Mouse (Mus musculus) CD4-positive naive resting alpha-beta T cell, adult 57 days (primary cell): ENCODE measurements around the gene Gna12. TPM values are rescaled to one million over a fixed set of nuclear protein-coding genes. Genes with fewer than 3 reads are reported as not detected.

Source experiments
- total RNA-seq: library from RNA; stranded (reverse); gene quantifications from one replicate; pipeline ENCODE4 v1.2.4, GENCODE M21; 2023

The Gna12 gene
- 18.4 TPM for total RNA-seq

DNA sequence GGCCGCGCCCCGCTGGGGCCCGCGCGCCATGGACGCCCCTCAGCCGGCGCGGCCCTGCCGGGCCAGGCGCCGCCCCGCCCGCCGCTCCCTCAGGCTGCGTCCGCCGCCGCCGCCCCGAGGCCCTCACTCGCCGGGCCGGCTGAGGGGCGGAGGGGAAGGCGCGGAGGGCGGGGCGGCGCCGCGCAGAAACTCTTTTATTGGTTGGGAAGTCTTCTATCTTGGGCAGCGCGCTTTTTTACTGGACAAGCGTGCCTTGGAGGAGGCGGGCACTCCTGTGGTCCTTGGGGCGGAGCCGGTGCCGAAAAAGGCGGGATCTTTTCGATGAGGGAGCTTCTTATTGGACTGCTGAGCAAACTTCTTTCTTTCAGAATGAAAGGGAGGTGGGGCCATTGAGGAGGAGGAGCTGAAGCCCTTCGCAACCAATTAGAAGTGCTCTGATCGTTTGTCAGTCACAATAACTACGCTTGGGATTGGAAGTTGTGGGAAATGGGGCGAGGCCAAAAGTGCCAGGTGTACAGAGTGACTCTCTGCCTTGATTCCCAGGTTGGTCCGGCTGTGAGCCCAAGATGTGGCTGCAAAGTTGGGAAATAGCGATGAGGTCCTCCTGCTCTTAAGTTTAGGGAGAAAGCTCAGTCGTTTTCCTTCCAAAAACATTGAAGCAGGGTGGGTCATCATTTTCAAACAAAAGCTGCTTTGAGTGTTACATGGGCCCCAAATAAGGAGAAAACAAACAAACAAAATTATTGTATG is at the start of gene Gna12:
Gna12 (minus strand) TSS at position 118 of the 750 bp plus-strand sequence.

DNA sequence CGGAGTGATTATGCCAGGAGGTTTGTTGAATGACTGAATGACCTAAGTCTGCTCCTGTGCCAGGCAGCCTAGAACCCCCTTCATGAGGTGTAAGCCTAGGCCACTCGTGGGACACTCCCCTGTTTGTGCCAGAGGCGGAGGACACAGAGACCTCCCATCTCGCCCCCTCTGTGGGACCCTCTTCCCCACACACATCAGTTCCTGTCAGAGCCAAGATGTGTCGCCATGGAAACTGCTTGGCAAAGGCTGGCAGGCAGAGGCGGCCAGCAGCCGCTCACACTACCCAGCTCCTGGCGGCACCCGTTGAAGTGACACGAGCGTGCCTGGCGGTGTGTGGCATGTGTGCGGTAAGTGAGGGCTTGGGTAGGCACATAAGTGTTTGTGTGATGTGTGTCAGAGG is 106.4 kb downstream of the Gna12 start, which contains the start of gene Amz1:
Amz1 (plus strand) TSS at position 306 of the 400 bp plus-strand sequence.

Other genes with a start within 250 kb of the Gna12 start
- gene Lfng, start 223.1 kb downstream of the Gna12 start, total RNA-seq: 143 TPM
- 127 TPM for gene Ttyh3, start 181.4 kb downstream of the Gna12 start, total RNA-seq
- 53.2 TPM for gene Iqce, start 128.1 kb downstream of the Gna12 start, total RNA-seq
- gene Brat1, start 125.4 kb downstream of the Gna12 start, total RNA-seq: 23.0 TPM
- 4.1 TPM for gene Amz1, start 106.3 kb downstream of the Gna12 start, total RNA-seq
- 179 TPM for gene Card11, start 170.2 kb upstream of the Gna12 start, total RNA-seq